Mouse (Mus musculus) lung, postnatal 36 days (tissue): Measurements from ENCODE around the gene Tnfrsf1a.
A peak's percentile ranks its signal among the peaks of the same experiment; 100 is the strongest.
"Not testable (repeated sequence)": the region's sequence is repeated elsewhere in the genome, so short reads cannot be mapped to it uniquely, and the experiment has no call there.

Source experiments
- DNase-seq: peaks from one replicate; pipeline ENCODE4 v3.0.0; 2022; ENCODE audit warnings: mixed read lengths

Gene Tnfrsf1a

DNA sequence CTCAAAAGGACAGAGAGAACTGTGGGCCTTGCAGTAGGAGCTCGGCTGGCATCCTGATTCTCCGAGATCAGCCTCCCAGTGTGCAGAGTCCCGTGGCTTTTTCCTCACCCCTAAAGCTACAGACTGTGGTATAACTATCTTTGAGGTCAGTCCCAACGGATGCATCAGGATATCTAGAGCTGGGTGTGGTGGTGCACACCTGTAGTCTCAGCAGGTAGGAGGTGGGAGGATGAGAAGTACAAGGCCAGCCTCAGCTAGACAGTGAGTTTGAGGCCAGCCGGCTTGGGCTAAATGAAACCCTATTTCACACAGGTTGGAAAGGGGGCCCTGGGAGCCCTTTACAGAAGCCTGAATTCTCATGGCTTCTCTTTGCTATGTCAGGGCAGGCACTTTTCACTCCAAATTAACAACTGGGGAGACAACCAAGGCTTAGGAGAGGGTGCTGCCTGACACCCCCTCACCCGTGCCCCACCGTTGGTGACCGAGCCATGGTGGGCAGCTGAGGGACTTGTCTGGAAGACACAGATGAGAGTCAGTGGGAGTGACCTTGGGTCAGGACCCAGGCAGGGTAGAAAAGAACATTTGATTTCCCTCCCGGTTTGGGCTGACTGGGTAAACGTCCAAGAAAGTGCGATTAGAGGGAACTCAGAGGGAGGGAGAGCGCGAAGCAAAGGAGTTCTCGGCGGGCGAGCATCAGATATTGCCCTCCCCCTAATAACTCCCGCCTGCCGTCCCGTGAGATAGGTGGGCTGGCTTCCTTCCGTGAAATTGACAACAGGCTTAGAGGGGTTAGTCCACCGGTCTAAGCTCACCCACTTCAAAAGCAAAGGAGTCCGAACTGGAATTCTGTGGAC, at the start of gene Tnfrsf1a:
TSS of gene Tnfrsf1a (plus strand) at position 642 of the 854 bp plus-strand sequence.
- no peak for DNase-seq

GRCm38 (mm10) chr6:125300982-125301381, 48.2 kb upstream of the Tnfrsf1a start:
- DNase-seq, result no peak

DNA sequence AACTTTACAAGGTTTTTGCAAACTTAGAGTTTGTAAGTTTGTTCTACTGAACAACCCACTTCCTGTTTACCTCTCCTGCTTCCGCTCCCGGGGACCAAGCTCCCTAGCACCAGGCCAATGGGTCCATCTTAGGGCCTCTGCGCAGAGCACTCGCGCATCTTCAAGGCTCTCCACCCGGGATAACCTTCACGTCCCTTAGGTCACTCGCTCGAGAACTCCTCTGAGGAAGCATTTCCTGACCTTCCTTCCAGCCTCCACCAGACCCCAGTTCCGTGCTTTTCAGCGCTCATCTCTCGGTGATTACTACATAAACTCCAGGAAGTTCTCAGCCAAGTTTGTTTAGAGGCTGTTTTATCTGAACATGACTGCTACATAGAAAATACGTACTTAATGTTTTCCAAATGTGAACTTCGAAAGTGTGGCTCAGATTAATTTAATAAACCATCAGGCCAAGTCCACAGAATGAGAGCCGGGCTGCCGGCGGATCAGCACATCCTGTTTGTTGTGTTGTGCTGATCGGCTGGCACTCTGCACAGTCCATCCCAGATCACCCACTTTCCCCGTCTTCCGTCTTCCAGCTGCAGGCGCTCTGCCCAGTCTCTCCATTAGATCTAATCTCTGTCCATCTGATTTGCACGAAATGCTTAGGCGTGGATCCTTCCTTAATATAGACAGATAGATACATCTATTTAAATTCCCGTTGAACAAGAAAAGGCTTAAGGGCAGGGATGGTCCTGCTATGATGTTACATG, 46.8 kb upstream of the Tnfrsf1a start:
- DNase-seq, result peak; percentile 62

DNA sequence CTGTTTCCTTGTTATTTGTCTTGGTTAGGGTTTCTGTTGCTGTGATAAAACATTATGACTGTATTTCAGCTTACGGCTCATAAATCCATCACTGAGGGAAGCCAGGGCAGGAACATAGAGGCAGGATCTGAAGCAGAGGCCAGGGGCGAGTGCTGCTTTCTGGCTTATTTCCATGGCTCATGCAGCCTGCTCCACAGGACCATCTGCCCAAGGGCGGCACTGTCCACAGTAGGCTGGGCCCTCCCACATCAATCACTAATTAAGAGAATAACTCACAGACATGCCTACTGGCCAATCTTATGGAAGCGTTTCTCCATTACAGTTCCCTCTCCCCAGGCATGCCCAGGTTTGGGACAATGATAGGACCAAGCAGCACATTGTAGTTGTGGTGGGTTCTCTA, 45.9 kb upstream of the Tnfrsf1a start:
- DNase-seq, result no peak

DNA sequence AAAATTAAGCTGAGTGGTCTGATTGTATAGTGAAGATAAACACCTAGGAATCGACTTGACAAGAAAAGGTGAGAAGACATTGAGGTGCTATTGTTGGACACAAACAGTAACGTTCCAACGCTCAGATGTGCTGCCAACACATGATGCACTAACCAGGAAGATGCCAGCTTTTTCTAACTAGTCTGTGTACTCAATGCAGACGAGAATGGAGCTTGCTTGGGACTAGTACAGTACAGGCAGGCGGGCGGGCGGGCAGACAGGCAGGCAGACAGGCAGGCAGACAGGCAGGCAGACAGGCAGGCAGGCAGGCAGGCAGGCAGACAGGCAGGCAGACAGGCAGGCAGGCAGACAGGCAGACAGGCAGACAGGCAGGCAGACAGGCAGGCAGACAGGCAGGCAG, 44.8 kb upstream of the Tnfrsf1a start:
- DNase-seq, result not testable (repeated sequence)

GRCm38 (mm10) chr6:125305465-125305864, 43.7 kb upstream of the Tnfrsf1a start:
- DNase-seq, result no peak

- DNase-seq, result no peak
Observed at GRCm38 (mm10) chr6:125307091-125307490, 42.1 kb upstream of the Tnfrsf1a start.

- DNase-seq, result no peak
Observed at GRCm38 (mm10) chr6:125308921-125309320, 40.2 kb upstream of the Tnfrsf1a start.

DNA sequence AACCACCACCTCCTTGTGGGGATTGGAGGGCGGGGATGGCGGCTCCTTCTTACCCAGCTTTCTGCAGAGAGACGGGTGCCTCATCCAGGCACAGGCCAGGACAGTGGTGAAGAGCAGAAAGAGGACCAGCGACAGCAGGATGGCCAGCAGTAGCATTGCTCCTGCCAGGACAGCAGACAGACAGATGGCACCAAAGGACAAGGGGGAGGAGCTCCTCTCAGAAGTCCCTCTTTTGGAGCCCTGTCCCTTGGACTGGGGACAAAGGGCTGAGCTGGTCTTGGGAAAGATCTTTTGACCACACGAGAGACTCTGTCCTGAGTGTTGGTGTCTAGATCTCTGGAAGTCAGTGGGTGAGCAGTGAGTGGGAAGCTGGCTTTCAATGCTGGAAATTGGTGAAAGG, 39.8 kb upstream of the Tnfrsf1a start:
- DNase-seq, result no peak

DNA sequence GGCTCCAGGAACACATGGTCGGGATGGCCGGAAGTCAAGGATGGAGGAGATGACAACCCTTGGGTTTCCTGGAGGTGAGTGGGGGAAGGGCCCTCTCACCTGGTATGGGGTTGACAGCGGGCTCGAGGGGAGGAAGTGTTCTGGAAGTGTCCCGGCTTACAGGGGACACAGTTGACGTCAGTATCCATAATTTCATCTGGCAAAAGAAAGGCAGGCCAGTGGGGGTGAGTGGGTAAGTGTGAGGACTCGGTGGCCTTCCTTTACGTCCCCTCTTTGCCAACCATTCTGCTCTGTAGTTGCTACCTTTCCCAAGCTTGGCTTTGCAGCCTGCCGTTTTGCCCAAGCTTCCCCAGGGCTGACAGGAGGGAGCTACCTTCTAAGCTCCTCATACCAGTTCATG, 37.0 kb upstream of the Tnfrsf1a start:
- DNase-seq, result no peak

- peak; percentile 46 for DNase-seq
Observed at GRCm38 (mm10) chr6:125312581-125313355, 36.4 kb upstream of the Tnfrsf1a start.

DNA sequence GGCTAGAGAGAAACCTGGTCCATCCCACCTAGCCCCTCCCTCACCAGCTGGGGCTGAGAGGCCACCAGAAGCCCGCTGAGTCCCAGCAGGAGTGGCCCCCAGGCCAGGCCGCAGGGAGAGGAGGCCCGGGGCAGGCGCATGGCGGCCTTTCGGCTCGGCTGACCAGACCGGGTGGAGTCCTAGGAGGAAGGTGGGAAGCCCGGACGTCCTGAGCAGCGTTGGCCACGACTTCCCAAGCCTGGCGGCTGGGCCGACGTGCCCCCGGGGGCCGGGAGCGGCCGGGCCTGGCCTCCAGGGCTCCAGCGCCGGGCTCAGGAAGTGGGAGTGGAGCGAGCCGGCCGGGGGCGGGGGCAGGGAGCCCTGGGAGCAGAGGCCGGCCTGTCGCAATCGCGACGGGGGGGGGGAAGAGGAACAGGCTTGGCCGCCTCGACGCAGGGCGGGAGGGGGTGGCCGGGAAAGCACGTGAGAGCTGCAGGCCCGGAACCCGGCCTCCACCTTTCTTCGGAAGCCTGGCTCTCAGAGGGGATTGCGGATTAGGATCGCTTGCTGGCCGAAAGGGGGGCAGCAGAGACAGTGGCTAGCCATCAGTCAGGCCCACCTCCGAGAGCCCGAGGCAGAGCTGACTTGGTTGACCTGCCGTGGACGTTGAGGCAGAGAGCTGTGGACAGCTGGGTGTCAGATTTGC, 35.5 kb upstream of the Tnfrsf1a start, which contains the start of gene Ltbr:
TSS of gene Ltbr (minus strand) at position 340 of the 685 bp plus-strand sequence.
- DNase-seq, result peak; percentile 94

DNA sequence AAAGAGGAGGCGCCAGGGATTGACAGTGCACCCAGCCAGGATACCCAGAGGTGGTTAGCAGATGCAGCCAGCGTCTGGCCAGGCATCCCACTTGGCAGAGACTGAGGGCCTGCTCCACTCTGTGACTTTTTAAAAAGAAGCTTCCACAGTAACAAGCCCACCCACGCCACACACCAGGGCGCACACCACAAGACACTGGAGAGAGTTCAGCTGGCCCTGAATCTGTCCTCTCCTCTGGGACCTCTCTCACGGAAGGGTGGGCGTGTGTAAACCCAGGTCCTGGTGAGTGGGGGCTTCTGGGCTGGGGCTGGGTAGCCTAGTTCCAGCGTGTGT, 35.0 kb upstream of the Tnfrsf1a start:
- no peak for DNase-seq

- DNase-seq, result no peak
Observed at GRCm38 (mm10) chr6:125314746-125315145, 34.4 kb upstream of the Tnfrsf1a start.

- no peak for DNase-seq
Observed at GRCm38 (mm10) chr6:125317077-125317476, 32.1 kb upstream of the Tnfrsf1a start.

GRCm38 (mm10) chr6:125318981-125319918, 29.9 kb upstream of the Tnfrsf1a start:
- DNase-seq, result peak; percentile 92

DNA sequence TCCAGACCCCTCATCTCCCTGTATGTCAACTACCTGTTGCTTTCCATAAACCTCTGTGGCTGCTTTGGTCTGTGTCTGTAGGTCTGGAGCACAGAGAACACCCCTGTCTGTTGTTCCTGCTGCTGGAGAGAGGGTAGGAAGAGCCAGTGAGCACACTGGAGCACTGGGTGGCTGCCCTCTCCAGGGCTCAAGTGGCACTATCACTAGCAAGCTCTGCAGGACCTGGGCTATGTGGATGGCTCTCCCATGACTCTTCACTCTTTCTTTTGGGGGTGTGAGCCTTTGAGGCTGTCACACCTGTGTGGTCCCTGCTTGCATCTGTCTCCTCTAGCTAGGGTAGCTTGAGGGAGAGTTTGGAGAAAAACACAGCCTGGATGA, 29.3 kb upstream of the Tnfrsf1a start:
- DNase-seq, result peak; percentile 46

GRCm38 (mm10) chr6:125320323-125320722, 28.8 kb upstream of the Tnfrsf1a start, which contains the start of gene Scnn1a:
Scnn1a (plus strand) TSS chr6:125320659.
- peak; percentile 85 for DNase-seq

DNA sequence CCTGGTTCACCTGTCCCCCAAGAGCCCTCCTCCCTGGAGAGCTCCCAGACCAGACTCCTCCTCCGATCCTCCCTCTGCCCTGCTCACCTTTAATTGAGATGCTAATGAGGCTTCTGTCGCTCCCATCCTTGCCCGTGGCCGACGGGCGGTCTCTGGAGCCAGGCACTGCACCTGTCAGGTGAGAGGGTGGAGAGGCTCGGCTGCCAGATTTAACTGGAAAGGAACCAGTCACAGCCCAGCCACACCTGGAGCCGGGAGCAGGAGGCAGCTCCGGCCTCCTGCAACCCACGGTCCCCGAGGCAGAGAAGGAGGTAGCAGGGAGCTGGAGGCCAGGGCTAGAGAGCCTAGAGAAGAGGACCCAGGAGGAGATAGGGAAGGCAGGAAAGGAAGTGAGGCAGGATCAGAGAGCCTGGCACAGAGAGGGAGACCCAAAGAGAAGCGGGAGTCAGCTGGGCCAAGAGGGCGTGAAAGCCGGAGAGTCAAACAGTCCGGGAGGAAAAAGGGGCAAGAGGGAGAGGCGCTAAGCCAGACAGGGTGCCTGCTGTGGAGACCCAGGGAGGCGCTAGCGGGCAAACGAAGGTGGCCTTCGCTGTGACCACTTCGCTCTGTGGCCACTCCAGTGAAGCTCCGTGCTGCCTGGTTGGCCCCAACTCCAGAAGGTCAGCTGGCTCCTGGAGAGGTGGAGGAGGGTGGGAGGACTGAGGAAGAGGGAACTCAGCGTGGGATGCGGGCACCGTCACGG, 27.9 kb upstream of the Tnfrsf1a start:
- peak; percentile 87 for DNase-seq

- DNase-seq, result peak; percentile 75
Observed at GRCm38 (mm10) chr6:125322794-125323193, 26.4 kb upstream of the Tnfrsf1a start.

- DNase-seq, result no peak
Observed at GRCm38 (mm10) chr6:125323547-125323946, 25.6 kb upstream of the Tnfrsf1a start.
